Mouse (Mus musculus) left cerebral cortex, adult 2 months (tissue): Measurements from ENCODE around the gene Lrrn1. TPM values are rescaled to one million over a fixed set of nuclear protein-coding genes. Genes with fewer than 3 reads are reported as not detected.

Experiments
- DNase-seq, 2 experiments: peaks; one replicate each; pipeline ENCODE4 v3.0.0; 2021 to 2022; ENCODE audit warnings: low spot score in 2 of 2, mixed read lengths in 1 of 2; ENCODE audit errors: extremely low spot score in 1 of 2
- H3K27ac ChIP-seq: fragments of 200-600 bp; 2 replicates; pipeline ENCODE4 v1.8.1; 2022
- H3K4me3 ChIP-seq: fragments of 200-600 bp; 2 replicates; pipeline ENCODE4 v1.8.1; 2022
- CTCF ChIP-seq: fragments of 200-600 bp; IDR thresholded peaks from 2 replicates; pipeline ENCODE4 v1.8.1; 2022; ENCODE audit warnings: antibody characterized with exemption, mild to moderate bottlenecking, moderate library complexity
- intact Hi-C: fragments of 180-260 bp; cut with DNase I; formaldehyde crosslinking; loops from one replicate; pipeline ENCODE4 v1.15.1; 2025
- long read RNA-seq, 2 experiments: library from polyadenylated mRNA; stranded (forward); transcript quantifications; one replicate each; pipeline ENCODE4 v2.0.0; 2021; ENCODE audit warnings: borderline mapping rate in 2 of 2
- total RNA-seq, 2 experiments: library from RNA; stranded (reverse); gene quantifications; 2 replicates each; pipeline ENCODE4 v1.2.3; 2021

Lrrn1 gene
- 10 to 100 TPM; 49.7 to 52.7 TPM for total RNA-seq
- long read RNA-seq, experiment 1, transcript Lrrn1-201 (2 exons, 3,700 nt), result major isoform, 90 of 95 reads
- long read RNA-seq, experiment 1, partial matches to known transcripts, result 5 of 95 reads
- long read RNA-seq, experiment 1, other reads (novel, unspliced or antisense), result 0 of 95 reads
- long read RNA-seq, experiment 2, transcript Lrrn1-201 (2 exons, 3,700 nt), result major isoform, 68 of 72 reads
- long read RNA-seq, experiment 2, partial matches to known transcripts, result 3 of 72 reads
- long read RNA-seq, experiment 2, other reads (novel, unspliced or antisense), result 1 of 72 reads

DNA sequence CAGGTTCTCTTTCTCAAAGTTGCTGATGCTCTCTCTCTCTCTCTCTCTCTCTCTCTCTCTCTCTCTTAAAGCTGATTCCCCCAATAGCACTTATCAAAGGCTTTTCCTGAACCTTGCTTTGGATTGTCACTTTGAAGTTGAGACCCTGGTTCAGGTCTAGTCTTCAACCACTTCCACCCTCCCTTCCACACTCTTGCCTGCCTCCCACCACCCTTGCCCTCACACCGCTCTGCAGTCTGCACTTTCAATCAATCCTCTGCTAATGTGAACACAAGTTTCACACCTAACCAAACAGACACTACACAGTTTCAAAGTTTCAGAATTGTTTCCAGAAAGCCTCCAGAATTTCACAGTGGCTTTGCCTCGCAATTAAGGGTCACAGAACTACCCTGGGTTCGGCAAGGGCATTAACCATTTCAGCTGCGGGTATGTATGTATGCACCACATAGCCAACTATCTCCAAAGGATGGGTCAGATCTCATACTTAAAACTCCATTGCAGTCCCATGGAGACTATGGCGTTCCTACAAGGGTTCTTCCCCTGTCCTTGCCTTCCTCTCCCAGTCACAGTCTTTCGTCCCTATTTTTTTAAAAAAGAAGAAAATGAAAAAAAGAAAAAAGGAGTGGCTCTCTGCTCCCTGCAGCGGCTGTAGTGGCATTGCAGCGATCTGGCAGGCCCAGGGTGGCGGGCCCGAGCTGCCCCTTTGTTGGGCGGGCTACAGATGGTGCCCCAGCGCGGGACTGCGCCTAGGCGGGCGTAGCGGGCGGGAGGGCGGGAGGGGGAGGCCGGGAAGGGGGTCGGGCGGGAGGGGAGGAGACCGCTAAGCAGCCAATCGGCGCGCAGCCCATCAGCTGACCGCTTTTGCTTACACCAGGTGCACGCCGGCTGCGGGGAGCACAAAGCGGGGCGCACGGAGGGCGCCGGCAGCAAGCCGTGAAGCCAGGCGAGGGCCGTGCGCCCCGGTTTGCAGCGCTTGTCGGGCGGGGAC is at the start of gene Lrrn1:
TSS of gene Lrrn1 (plus strand) at position 892 of the 988 bp plus-strand sequence.
- intact Hi-C loops, result no loop called here
- peak; percentile 32 for TF ChIP-seq CTCF
- H3K4me3 ChIP-seq, result peak within 1 kb of the TSS; percentile 88
- peak; percentile 78 to 80 for DNase-seq
- peak within 1 kb of the TSS; percentile 89 for H3K27ac ChIP-seq

GRCm38 (mm10) chr6:107494491-107494890 is 35.1 kb upstream of the Lrrn1 start:
- DNase-seq, result no peak
- intact Hi-C loops, result no loop called here
- Histone ChIP-seq H3K4me3 (no peak overlapping the region), H3K27ac (no peak overlapping the region)
- TF ChIP-seq CTCF, result no peak

DNA sequence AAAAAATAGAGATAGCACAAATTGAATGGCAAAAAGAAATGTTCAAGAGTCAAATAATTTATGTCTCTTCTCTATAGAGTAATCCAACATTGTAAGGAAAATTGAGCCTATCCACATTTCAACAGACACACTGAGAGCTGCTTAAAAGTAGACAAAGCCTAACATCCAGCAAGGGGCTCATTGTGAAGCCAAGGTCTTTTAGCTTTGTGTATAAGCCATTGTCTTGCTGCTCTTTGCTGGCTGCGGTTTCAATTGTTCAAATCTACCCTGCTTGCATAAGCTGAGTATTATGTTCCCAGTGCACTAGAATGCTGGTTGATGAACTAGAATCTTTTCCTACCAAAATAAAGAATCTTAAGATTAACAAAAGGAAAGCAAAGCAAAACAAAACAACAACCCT is 33.7 kb upstream of the Lrrn1 start:
- Histone ChIP-seq H3K4me3 (no peak overlapping the region), H3K27ac (no peak overlapping the region)
- no peak for TF ChIP-seq CTCF
- DNase-seq, result no peak
- intact Hi-C loops, result no loop called here

DNA sequence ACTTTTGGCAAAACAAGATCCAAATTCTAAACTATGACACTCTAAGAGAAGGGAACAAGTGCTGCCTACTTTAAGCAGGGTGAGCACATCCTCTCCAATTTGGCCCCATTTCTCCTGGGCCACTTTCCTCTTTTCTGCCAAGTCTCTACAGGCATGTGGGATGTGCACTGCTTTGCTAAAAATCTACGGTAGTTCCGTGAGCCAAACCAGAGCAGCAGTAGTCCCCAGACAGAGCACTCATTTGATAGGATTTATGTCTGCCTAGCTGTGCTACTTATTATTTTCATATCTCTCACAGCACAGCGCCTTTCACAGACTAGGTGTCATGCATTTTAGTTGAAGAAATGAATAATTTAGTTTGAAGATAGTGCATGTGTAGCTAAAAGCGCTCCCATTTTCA is 15.9 kb upstream of the Lrrn1 start:
- H3K4me3 ChIP-seq, result no peak overlapping the region
- no peak for TF ChIP-seq CTCF
- intact Hi-C loops, result loop anchor here (10.0 kb wide), 1 partner anchor 269 kb away; no protein-coding TSS in a partner anchor
- H3K27ac ChIP-seq, result no peak overlapping the region
- no peak for DNase-seq

DNA sequence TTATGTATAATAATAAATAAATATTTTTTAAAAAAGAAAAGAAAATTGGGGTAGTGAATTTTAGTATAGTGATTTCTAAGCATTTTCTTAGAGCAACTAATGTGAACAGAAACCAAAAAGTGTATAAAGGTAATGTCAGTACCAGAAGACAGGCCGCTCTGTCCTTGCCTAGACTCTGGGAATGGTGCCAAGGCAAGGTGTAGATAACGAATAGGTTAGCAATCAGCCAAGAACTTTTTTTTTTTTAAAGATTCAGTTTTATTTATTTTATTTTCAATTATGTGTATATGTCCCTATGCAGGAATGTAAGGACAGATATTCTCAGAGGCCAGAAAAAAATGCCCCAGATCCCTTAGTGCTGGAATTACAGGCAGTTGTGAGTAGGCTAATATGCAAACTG is 5.6 kb upstream of the Lrrn1 start:
- no peak for DNase-seq
- H3K27ac ChIP-seq, result no peak overlapping the region
- TF ChIP-seq CTCF, result no peak; the same call in 1 of the 2 replicates
- intact Hi-C loops, result no loop called here
- H3K4me3 ChIP-seq, result no peak overlapping the region

DNA sequence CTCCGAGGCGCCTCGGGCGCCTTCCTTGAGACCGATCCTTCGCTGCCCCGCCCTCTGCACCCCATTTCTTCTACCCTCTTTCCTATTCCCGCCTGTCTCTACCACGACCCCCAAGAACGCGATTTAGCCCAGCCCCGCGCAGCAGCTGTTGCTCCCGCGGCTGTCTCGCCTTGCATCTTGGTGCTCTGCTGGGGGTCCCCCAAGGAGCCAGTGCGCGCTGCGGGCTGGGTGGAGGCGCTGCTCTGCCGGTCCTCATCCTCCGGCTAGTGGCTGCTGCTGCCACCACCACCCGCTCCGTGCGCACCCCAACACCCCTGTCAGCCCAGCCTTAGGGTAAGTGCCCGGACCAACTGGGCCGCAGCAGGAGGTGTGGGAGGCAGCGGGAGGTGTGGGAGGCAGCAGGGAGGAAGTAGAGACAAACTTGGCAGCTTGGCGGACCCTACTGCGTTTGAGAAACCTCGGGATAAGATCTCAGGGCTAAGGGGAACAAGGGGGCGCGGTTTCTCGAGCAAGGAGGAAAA is 403 bp downstream of the Lrrn1 start:
- TF ChIP-seq CTCF, result no peak
- peak overlapping the region; percentile 89 for H3K27ac ChIP-seq
- peak overlapping the region; percentile 88 for H3K4me3 ChIP-seq
- DNase-seq, result peak; percentile 58 to 67
- intact Hi-C loops, result loop anchor here (5.0 to 10.0 kb wide), 3 partner anchors 495 to 705 kb away; no protein-coding TSS in a partner anchor

DNA sequence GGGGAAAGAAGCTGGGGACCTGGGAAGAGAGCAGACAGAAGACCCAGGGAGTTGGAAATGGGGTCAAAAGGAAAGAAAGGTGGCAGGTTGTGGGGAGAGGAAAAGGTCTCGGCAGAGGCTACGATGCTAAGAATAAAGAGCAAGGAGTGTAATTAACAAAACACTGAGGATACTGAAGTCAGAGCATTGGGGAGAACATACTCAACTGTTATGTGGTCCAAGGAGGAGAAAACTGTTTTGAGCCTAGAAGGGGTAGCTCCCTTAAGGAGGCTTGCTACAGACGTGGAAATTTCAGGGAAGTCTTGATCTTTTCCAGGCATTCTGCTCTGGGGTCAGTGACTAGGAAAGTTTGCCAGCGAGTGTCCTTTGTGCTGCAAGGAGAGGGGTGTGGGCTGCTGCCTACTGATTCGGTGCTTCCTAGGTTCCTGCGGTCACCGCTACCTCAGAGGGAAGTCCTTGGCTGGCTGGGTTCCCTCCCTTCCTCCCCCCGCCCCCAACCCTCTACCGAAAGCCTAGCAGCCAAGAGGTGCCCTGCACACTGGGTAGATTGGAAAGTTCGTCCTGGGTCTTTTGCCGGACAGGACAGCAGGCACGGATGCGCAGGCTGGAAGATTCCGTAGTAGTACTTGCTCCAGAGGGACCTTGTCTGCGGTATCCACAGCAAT is 1.2 kb downstream of the Lrrn1 start:
- DNase-seq, result no peak
- TF ChIP-seq CTCF, result no peak
- Histone ChIP-seq H3K27ac (peak overlapping the region; percentile 89), H3K4me3 (peak overlapping the region; percentile 88)
- intact Hi-C loops, result loop anchor here (5.0 to 10.0 kb wide), 3 partner anchors 494 to 706 kb away; no protein-coding TSS in a partner anchor

DNA sequence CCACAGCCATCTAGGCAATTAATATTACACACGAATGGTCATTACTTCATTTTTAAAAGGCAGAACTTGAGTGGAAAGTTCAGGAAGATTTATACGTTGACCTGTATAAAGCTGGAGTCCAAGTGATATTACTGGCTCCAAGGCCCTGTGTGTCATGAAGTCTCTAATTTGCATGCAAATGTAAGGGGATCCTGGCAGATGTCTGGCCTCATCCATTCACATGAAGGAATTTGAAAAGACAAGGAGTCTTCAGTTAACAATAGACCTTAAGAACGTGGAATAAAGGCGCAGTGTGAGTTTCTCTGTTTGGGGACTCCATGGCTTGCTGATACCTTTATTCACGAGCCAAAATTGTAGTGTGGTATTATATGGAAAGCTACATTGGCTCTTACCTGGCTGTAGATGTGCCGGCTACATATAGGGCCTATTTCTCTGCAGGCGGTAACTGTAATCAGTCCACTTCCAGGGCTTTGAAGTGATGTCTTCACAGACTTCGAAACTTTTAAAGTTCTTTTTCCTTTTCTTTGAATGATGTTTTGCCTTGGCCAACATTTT is 2.0 kb downstream of the Lrrn1 start:
- Histone ChIP-seq H3K27ac (no peak overlapping the region), H3K4me3 (peak overlapping the region; percentile 88)
- intact Hi-C loops, result loop anchor here (5.0 to 10.0 kb wide), 3 partner anchors 493 to 707 kb away; no protein-coding TSS in a partner anchor
- no peak for DNase-seq
- TF ChIP-seq CTCF, result no peak

GRCm38 (mm10) chr6:107534533-107534932 is 5.0 kb downstream of the Lrrn1 start:
- TF ChIP-seq CTCF, result no peak

DNA sequence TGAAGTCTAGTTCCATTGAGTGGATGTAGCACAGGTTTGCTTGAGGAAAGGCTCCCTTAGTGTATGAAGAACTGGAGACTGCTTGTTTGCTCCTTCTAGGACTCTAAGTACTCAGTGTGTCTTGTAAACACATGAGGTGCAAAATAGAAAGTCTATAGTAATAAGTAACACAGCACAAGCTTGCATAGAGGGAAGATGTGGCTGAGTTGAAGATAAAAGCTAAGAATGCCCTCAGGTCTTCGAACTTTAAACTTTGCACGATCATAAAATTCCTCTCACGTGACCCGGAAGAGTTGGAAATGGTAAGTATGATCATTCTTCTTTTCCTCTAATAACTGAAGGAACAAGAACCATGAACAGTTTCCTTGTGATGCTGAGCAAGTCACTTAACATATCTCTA is 7.1 kb downstream of the Lrrn1 start:
- Histone ChIP-seq H3K4me3 (no peak overlapping the region), H3K27ac (no peak overlapping the region)
- intact Hi-C loops, result loop anchor here (10.0 kb wide), 2 partner anchors 488 to 712 kb away; no protein-coding TSS in a partner anchor
- no peak for DNase-seq
- TF ChIP-seq CTCF, result no peak

More at GRCm38 (mm10) chr6:107534533-107534932, 5.0 kb downstream of the Lrrn1 start:
- intact Hi-C loops, result loop anchor here (5.0 to 10.0 kb wide), 3 partner anchors 490 to 710 kb away; no protein-coding TSS in a partner anchor
- no peak overlapping the region for H3K4me3 ChIP-seq
- DNase-seq, result no peak
- H3K27ac ChIP-seq, result no peak overlapping the region

DNA sequence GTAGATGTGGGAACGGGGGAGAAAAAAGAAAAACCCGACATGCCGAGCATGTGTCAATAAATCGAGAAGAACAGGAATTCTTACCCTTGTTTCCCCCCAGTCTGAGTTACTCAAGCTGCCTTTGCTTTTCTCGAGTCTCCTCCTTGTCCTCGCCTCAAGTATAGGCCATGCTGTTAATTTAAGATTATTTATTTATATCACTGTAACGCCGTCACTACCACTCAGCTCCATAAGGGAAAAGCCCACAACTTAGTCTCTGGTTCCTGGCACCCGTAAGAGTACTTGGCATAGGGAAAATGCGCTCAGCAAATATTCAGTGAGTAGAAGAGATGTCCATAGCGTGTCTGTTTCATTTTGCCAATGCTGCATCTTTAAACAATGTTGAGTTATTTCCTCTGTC is 11.7 kb downstream of the Lrrn1 start:
- H3K27ac ChIP-seq, result 0 out of 2 replicates have a peak overlapping the region, but pooled peaks have one; percentile 19
- TF ChIP-seq CTCF, result no peak; the same call in 1 of the 2 replicates
- DNase-seq, result no peak
- intact Hi-C loops, result loop anchor here (10.0 kb wide), 1 partner anchor 296 kb away; no protein-coding TSS in a partner anchor
- no peak overlapping the region for H3K4me3 ChIP-seq
